Mouse (Mus musculus) C2C12 (cell line): ENCODE measurements around the gene Lgalsl. TPM values are rescaled to one million over a fixed set of nuclear protein-coding genes. Genes with fewer than 3 reads are reported as not detected.

Source experiments
- H3K27me3 ChIP-seq: one replicate; pipeline ENCODE4 v1.6.1; 2011; ENCODE audit not compliant: control insufficient read depth, insufficient read depth, insufficient read length
- H3K36me3 ChIP-seq: one replicate; pipeline ENCODE4 v1.6.1; 2011; ENCODE audit not compliant: control insufficient read depth, insufficient read depth
- H3K4me3 ChIP-seq: one replicate; pipeline ENCODE4 v1.5.1; 2011; ENCODE audit warnings: mild to moderate bottlenecking, control low read depth; ENCODE audit not compliant: poor library complexity, insufficient read depth, severe bottlenecking
- H3K79me2 ChIP-seq: one replicate; pipeline ENCODE4 v1.6.1; 2011; ENCODE audit not compliant: control insufficient read depth, insufficient read depth
- H3K79me3 ChIP-seq: one replicate; pipeline ENCODE4 v1.6.1; 2011; ENCODE audit warnings: low read depth, control low read depth
- H3ac ChIP-seq: one replicate; pipeline ENCODE3; 2011; ENCODE audit warnings: low read depth; ENCODE audit not compliant: control insufficient read depth, insufficient read length
- CEBPB ChIP-seq: IDR thresholded peaks from one replicate; pipeline ENCODE4 v1.6.1; 2011; ENCODE audit warnings: low read depth, mild to moderate bottlenecking, control low read depth, moderate library complexity
- CTCF ChIP-seq: IDR thresholded peaks from one replicate; pipeline ENCODE4 v1.5.1; 2011; ENCODE audit not compliant: control insufficient read depth, insufficient read depth, insufficient read length
- FOSL1 ChIP-seq: IDR thresholded peaks from one replicate; pipeline ENCODE4 v1.8.0; 2011; ENCODE audit warnings: mild to moderate bottlenecking, low read length; ENCODE audit not compliant: poor library complexity, insufficient read depth, severe bottlenecking
- MAX ChIP-seq: IDR thresholded peaks from one replicate; pipeline ENCODE4 v1.6.1; 2011; ENCODE audit warnings: mild to moderate bottlenecking, control low read depth
- MYOD1 ChIP-seq: IDR thresholded peaks from one replicate; pipeline ENCODE4 v1.6.1; 2011; ENCODE audit warnings: low read depth; ENCODE audit not compliant: control insufficient read depth, insufficient read length
- MYOG ChIP-seq: IDR thresholded peaks from one replicate; pipeline ENCODE4 v1.6.1; 2011; ENCODE audit not compliant: control insufficient read depth, insufficient read length; ENCODE audit errors: extremely low read depth
- USF1 ChIP-seq: IDR thresholded peaks from one replicate; pipeline ENCODE4 v1.6.1; 2011; ENCODE audit warnings: low read depth, mild to moderate bottlenecking, control low read depth, moderate library complexity
- polyA plus RNA-seq: library from polyadenylated mRNA; unstranded; fragments of >200 nt; fragmentation: generic; extraction: Trizol; gene quantifications from one replicate; pipeline ENCODE4 v1.2.1, GENCODE M21; 2012; ENCODE audit warnings: missing spikeins

Gene Lgalsl
- polyA plus RNA-seq, 1 experiment = 0.07 TPM

GRCm38 (mm10) chr11:20872444-20872843 lies 41.6 kb upstream of the Lgalsl start:
- Histone ChIP-seq H3K79me3 (no peaks in the 10 kb centered on the region), H3K27me3 (peaks cover 3% of the 10 kb centered on the region), H3K79me2 (no peaks in the 10 kb centered on the region), H3K36me3 (no peaks in the 10 kb centered on the region), H3ac (no peak overlapping the region), H3K4me3 (no peak overlapping the region)
- TF ChIP-seq CTCF (no peak), CEBPB (no peak), MYOD1 (no peak), MYOG (no peak), MAX (no peak), FOSL1 (no peak), USF1 (no peak)

GRCm38 (mm10) chr11:20869927-20870326 lies 39.1 kb upstream of the Lgalsl start:
- Histone ChIP-seq H3K4me3 (no peak overlapping the region), H3K79me3 (no peaks in the 10 kb centered on the region), H3K36me3 (no peaks in the 10 kb centered on the region), H3K27me3 (peaks cover 2% of the 10 kb centered on the region), H3K79me2 (no peaks in the 10 kb centered on the region), H3ac (no peak overlapping the region)
- no peak for TF ChIP-seq USF1
- TF ChIP-seq MYOG = no peak
- TF ChIP-seq CTCF = no peak
- no peak for TF ChIP-seq FOSL1
- no peak for TF ChIP-seq MAX
- no peak for TF ChIP-seq MYOD1
- no peak for TF ChIP-seq CEBPB

DNA sequence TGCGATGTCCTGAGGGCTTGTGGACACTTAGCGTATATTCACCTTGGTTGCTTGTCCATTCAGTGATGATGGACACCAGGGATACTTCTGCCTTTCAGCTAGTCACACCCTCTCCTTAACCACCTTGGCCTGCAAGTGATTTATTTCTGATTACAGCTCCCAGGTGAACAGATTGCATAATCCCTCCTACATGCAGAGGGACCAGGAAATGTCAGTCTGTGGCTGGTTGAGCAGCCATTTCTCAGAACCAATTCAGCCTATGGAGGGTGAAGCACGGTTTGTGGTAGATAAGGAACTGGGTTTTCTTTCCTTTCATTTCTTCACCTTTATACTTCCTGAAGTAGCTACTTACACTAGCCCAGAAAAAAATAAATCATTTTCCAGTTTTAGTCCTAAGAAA lies 34.6 kb upstream of the Lgalsl start:
- no peaks in the 10 kb centered on the region for H3K79me2 ChIP-seq
- H3ac ChIP-seq = no peak overlapping the region
- H3K36me3 ChIP-seq = no peaks in the 10 kb centered on the region
- no peaks in the 10 kb centered on the region for H3K79me3 ChIP-seq
- H3K4me3 ChIP-seq = no peak overlapping the region
- TF ChIP-seq MYOG (no peak), MAX (no peak), USF1 (no peak), CTCF (no peak), FOSL1 (no peak), MYOD1 (no peak)
- no peaks in the 10 kb centered on the region for H3K27me3 ChIP-seq

- Histone ChIP-seq H3K79me3 (no peaks in the 10 kb centered on the region), H3K79me2 (no peaks in the 10 kb centered on the region), H3ac (no peak overlapping the region), H3K4me3 (no peak overlapping the region), H3K27me3 (no peaks in the 10 kb centered on the region), H3K36me3 (no peaks in the 10 kb centered on the region)
- TF ChIP-seq MAX = no peak
- no peak for TF ChIP-seq CEBPB
- no peak for TF ChIP-seq MYOG
- no peak for TF ChIP-seq CTCF
- TF ChIP-seq FOSL1 = no peak
Measured at GRCm38 (mm10) chr11:20864647-20865046, 33.8 kb upstream of the Lgalsl start.

- Histone ChIP-seq H3K79me2 (no peaks in the 10 kb centered on the region), H3K27me3 (no peaks in the 10 kb centered on the region), H3K4me3 (no peak overlapping the region), H3K36me3 (no peaks in the 10 kb centered on the region), H3ac (no peak overlapping the region), H3K79me3 (no peaks in the 10 kb centered on the region)
- TF ChIP-seq CTCF (no peak), MAX (no peak), FOSL1 (no peak), CEBPB (no peak), MYOD1 (no peak), USF1 (no peak), MYOG (no peak)
Measured at GRCm38 (mm10) chr11:20862101-20862500, 31.2 kb upstream of the Lgalsl start.

GRCm38 (mm10) chr11:20860351-20860750 lies 29.5 kb upstream of the Lgalsl start:
- Histone ChIP-seq H3ac (no peak overlapping the region), H3K36me3 (no peaks in the 10 kb centered on the region), H3K79me2 (no peaks in the 10 kb centered on the region), H3K4me3 (no peak overlapping the region), H3K79me3 (no peaks in the 10 kb centered on the region), H3K27me3 (no peaks in the 10 kb centered on the region)
- TF ChIP-seq CEBPB (no peak), MYOG (no peak), CTCF (no peak), MAX (no peak), MYOD1 (no peak), USF1 (no peak), FOSL1 (no peak)
